Mouse (Mus musculus): ENCODE measurements at regions not wholly inside any gene's neighbourhood (a gene's known extent, or its start where the extent isn't known, plus 50 kb on each side); places are given as distances from the start of the nearest gene placed in this dataset.
"Not testable (repeated sequence)": the region's sequence is repeated elsewhere in the genome, so short reads cannot be mapped to it uniquely, and the experiment has no call there.

DNA sequence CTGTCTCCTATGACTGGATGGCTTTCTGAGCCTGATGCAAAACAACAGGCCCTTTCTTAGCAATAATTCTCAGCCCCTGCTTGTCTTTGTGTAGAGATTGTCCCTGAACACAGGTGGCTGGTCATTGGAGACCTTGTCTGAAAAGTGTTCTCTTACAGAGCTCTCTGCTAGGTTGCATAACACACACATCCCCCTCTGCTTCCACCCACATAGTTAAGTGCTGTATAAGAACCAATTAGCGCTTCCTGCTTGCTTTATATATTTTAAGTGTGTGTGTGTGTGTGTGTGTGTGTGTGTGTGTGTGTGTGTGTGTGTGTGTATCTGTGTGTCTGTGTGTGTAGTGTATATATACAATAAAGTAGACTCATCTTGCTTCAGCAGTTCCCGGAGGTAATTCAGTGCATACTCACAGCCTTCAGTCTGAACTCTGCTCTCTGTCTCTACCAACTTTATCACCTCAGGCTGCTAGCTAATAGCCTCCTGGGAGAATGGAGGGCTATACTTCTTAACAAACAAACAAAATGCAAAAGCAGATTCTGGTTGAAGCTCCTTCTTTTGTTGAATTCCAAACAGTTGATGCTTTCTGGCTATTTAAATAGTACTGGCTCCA, 468.8 kb upstream of the Cntn5 start:
- TF ChIP-seq CEBPB (IDR thresholded peaks at IDR 0.05; ENCODE audit: insufficient read depth, poor library complexity, severe bottlenecking) (no peak), TCF12 (IDR thresholded peaks at IDR 0.05; ENCODE audit: insufficient read depth, poor library complexity, severe bottlenecking) (no peak), TCF3 (IDR thresholded peaks at IDR 0.05; ENCODE audit: insufficient read length, low read depth) (no peak), POLR2A (IDR thresholded peaks at IDR 0.05; ENCODE audit: insufficient read length, low read depth) (no peak), USF1 (IDR thresholded peaks at IDR 0.05; ENCODE audit: low read depth) (no peak), SRF (IDR thresholded peaks at IDR 0.05; ENCODE audit: control insufficient read depth, insufficient read length, low read depth) (no peak), POLR2AphosphoS2 (IDR thresholded peaks at IDR 0.05; ENCODE audit: insufficient read length, low read depth) (no peak), MYOD1 (IDR thresholded peaks at IDR 0.05; ENCODE audit: control insufficient read depth in 1 of 3, insufficient read length in 2 of 3, low read depth in 2 of 3) (no peak), REST (IDR thresholded peaks at IDR 0.05; ENCODE audit: insufficient read depth, insufficient read length) (no peak), E2F4 (IDR thresholded peaks at IDR 0.05; ENCODE audit: insufficient read depth) (no peak), MAX (IDR thresholded peaks at IDR 0.05; ENCODE audit: low read depth) (no peak), MYOG (IDR thresholded peaks at IDR 0.05; ENCODE audit: control insufficient read depth in 1 of 3, insufficient read depth in 1 of 3, insufficient read length in 2 of 3, low read depth in 2 of 3) (no peak)
- no peaks in the 10 kb centered on the region for H3K79me2 ChIP-seq (ENCODE audit: control insufficient read depth, insufficient read depth)
- H3K27me3 ChIP-seq (ENCODE audit: control insufficient read depth, insufficient read depth, insufficient read length): no peaks in the 10 kb centered on the region
- H3K4me2 ChIP-seq (ENCODE audit: low read depth): no peak overlapping the region
- no peak overlapping the region for H3ac ChIP-seq (ENCODE audit: control insufficient read depth, insufficient read length)
- no peaks in the 10 kb centered on the region for H3K36me3 ChIP-seq (ENCODE audit: control insufficient read depth, insufficient read depth)
- H3K4me3 ChIP-seq: no peak overlapping the region

DNA sequence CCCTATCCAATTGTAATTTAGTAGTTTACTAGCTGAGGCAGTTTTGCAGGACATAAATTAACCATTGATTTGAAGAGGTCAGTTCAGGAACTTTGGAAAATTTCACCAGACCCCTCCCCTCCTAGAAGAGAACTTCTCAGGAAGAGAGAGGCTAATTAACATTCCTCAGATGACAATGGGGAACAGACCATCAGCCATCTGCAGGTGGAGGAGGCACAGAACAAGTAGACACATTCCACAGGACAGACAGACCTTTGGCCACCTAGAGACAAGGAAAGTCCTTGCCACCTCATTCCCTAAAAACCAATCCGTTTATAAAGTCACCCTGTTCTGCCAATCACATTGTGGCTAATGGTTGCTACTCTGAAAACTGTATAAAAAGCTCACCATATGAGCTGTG, 463.5 kb upstream of the Cntn5 start:
- Histone ChIP-seq H3K36me3 (ENCODE audit: control insufficient read depth, insufficient read depth) (no peaks in the 10 kb centered on the region), H3K27me3 (ENCODE audit: control insufficient read depth, insufficient read depth, insufficient read length) (no peaks in the 10 kb centered on the region), H3K79me2 (ENCODE audit: control insufficient read depth, insufficient read depth) (no peaks in the 10 kb centered on the region), H3K4me3 (no peak overlapping the region), H3K4me2 (ENCODE audit: low read depth) (no peak overlapping the region), H3ac (ENCODE audit: control insufficient read depth, insufficient read length) (no peak overlapping the region)
- TF ChIP-seq POLR2AphosphoS2 (IDR thresholded peaks at IDR 0.05; ENCODE audit: insufficient read length, low read depth) (no peak), USF1 (IDR thresholded peaks at IDR 0.05; ENCODE audit: low read depth) (no peak), POLR2A (IDR thresholded peaks at IDR 0.05; ENCODE audit: insufficient read length, low read depth) (no peak), TCF12 (IDR thresholded peaks at IDR 0.05; ENCODE audit: insufficient read depth, poor library complexity, severe bottlenecking) (no peak), MYOD1 (IDR thresholded peaks at IDR 0.05; ENCODE audit: control insufficient read depth in 1 of 3, insufficient read length in 2 of 3, low read depth in 2 of 3) (no peak), REST (IDR thresholded peaks at IDR 0.05; ENCODE audit: insufficient read depth, insufficient read length) (no peak), CEBPB (IDR thresholded peaks at IDR 0.05; ENCODE audit: insufficient read depth, poor library complexity, severe bottlenecking) (no peak), MAX (IDR thresholded peaks at IDR 0.05; ENCODE audit: low read depth) (no peak)

DNA sequence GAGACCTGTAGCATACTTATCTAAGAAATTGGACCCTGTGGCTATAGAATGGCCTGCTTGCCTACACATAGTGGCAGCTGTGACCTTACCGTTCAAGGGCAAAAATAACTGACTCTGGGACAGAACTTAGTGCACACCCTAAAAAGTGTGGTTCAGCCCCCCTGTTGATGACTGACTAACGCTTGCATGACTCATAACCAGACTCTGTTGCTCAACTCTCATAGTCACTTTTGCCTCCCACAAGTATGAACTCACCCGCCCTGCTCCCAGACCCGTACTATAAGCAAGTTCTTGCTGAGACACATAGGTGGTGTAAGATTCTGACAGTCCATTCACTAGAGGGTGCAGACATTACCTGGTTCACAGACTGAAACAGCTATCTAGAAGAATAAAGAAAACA, 424.3 kb upstream of the Cntn5 start:
- TF ChIP-seq POLR2A (IDR thresholded peaks at IDR 0.05; ENCODE audit: insufficient read length, low read depth): no peak
- TF ChIP-seq MYOG (IDR thresholded peaks at IDR 0.05; ENCODE audit: control insufficient read depth in 1 of 3, insufficient read depth in 1 of 3, insufficient read length in 2 of 3, low read depth in 2 of 3): no peak
- no peak for TF ChIP-seq REST (IDR thresholded peaks at IDR 0.05; ENCODE audit: insufficient read depth, insufficient read length)
- TF ChIP-seq POLR2AphosphoS2 (IDR thresholded peaks at IDR 0.05; ENCODE audit: insufficient read length, low read depth): no peak
- TF ChIP-seq USF1 (IDR thresholded peaks at IDR 0.05; ENCODE audit: low read depth): no peak
- TF ChIP-seq MYOD1 (IDR thresholded peaks at IDR 0.05; ENCODE audit: control insufficient read depth in 1 of 3, insufficient read length in 2 of 3, low read depth in 2 of 3): peak in 1 of 3 experiments; percentile 32
- TF ChIP-seq CEBPB (IDR thresholded peaks at IDR 0.05; ENCODE audit: insufficient read depth, poor library complexity, severe bottlenecking): peak; percentile 98
- no peak overlapping the region for H3K4me2 ChIP-seq (ENCODE audit: low read depth)

DNA sequence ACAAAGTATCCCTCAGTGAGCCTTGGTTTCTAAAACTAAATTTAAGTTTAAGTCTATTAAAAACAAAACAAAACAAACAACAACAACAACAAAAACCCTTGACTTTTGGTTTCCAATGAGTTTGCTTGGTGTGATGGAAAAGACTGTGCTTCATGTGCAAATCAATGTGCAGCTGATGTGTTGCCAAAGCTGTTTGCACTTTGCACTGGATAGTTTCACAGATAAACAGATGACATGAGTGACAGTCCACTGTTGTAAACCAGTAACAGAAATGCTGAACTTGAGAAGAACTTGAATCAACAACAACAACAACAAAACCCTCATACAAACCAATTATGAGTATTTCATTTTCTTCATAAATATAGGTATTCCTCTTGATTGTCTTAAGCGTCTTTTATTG, 412.6 kb upstream of the Cntn5 start:
- H3K4me3 ChIP-seq: no peak overlapping the region
- TF ChIP-seq POLR2AphosphoS2 (IDR thresholded peaks at IDR 0.05; ENCODE audit: insufficient read length, low read depth): no peak
- no peak for TF ChIP-seq SRF (IDR thresholded peaks at IDR 0.05; ENCODE audit: control insufficient read depth, insufficient read length, low read depth)
- no peak for TF ChIP-seq TCF12 (IDR thresholded peaks at IDR 0.05; ENCODE audit: insufficient read depth, poor library complexity, severe bottlenecking)
- no peak for TF ChIP-seq CEBPB (IDR thresholded peaks at IDR 0.05; ENCODE audit: insufficient read depth, poor library complexity, severe bottlenecking)
- no peak for TF ChIP-seq E2F4 (IDR thresholded peaks at IDR 0.05; ENCODE audit: insufficient read depth)
- no peak for TF ChIP-seq POLR2A (IDR thresholded peaks at IDR 0.05; ENCODE audit: insufficient read length, low read depth)
- no peak for TF ChIP-seq MAX (IDR thresholded peaks at IDR 0.05; ENCODE audit: low read depth)
- TF ChIP-seq USF1 (IDR thresholded peaks at IDR 0.05; ENCODE audit: low read depth): no peak
- TF ChIP-seq TCF3 (IDR thresholded peaks at IDR 0.05; ENCODE audit: insufficient read length, low read depth): no peak
- TF ChIP-seq MYOG (IDR thresholded peaks at IDR 0.05; ENCODE audit: control insufficient read depth in 1 of 3, insufficient read depth in 1 of 3, insufficient read length in 2 of 3, low read depth in 2 of 3): no peak
- no peak for TF ChIP-seq REST (IDR thresholded peaks at IDR 0.05; ENCODE audit: insufficient read depth, insufficient read length)
- TF ChIP-seq MYOD1 (IDR thresholded peaks at IDR 0.05; ENCODE audit: control insufficient read depth in 1 of 3, insufficient read length in 2 of 3, low read depth in 2 of 3): no peak

More for the DNA sequence above, 424.3 kb upstream of the Cntn5 start:
- Histone ChIP-seq H3K36me3 (ENCODE audit: control insufficient read depth, insufficient read depth) (no peaks in the 10 kb centered on the region), H3K4me3 (no peak overlapping the region), H3K27me3 (ENCODE audit: control insufficient read depth, insufficient read depth, insufficient read length) (no peaks in the 10 kb centered on the region), H3ac (ENCODE audit: control insufficient read depth, insufficient read length) (no peak overlapping the region), H3K79me2 (ENCODE audit: control insufficient read depth, insufficient read depth) (no peaks in the 10 kb centered on the region)

DNA sequence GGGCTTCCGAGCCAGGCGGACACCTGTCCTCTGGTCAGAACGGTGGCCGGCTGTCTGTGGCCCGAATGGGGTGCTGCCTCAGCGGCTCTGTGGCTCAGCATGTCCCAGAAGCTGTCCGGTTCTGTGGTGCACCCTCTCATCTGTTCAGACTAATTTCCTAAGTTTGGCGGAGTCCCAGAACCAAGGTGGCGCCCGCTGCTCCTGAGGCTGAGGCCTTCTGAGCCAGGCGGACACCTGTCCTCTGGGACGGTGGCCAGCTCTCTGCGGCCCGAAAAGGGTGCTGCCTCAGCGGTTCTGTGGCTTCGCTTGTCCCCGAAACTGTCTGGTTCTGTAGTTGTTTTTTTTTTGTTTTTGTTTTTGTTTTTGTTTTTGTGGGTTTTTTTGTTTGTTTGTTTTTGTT, 392.5 kb upstream of the Cntn5 start:
- H3K36me3 ChIP-seq (ENCODE audit: control insufficient read depth, insufficient read depth); H3ac ChIP-seq (ENCODE audit: control insufficient read depth, insufficient read length); H3K27me3 ChIP-seq (ENCODE audit: control insufficient read depth, insufficient read depth, insufficient read length); H3K79me2 ChIP-seq (ENCODE audit: control insufficient read depth, insufficient read depth); H3K4me3 ChIP-seq; H3K4me2 ChIP-seq (ENCODE audit: low read depth): not testable (repeated sequence)

More for the DNA sequence above, 412.6 kb upstream of the Cntn5 start:
- Histone ChIP-seq H3K36me3 (ENCODE audit: control insufficient read depth, insufficient read depth) (no peaks in the 10 kb centered on the region), H3ac (ENCODE audit: control insufficient read depth, insufficient read length) (no peak overlapping the region), H3K79me2 (ENCODE audit: control insufficient read depth, insufficient read depth) (no peaks in the 10 kb centered on the region), H3K27me3 (ENCODE audit: control insufficient read depth, insufficient read depth, insufficient read length) (no peaks in the 10 kb centered on the region), H3K4me2 (ENCODE audit: low read depth) (no peak overlapping the region)
